Mouse (Mus musculus) spleen, adult 2 months (tissue): Measurements from ENCODE around the gene Cldn3.

Source experiments
- CTCF ChIP-seq: fragments of 200-500 bp; IDR thresholded peaks from 2 replicates; pipeline ENCODE4 v1.5.1; 2011; ENCODE audit warnings: mild to moderate bottlenecking, inconsistent platforms; ENCODE audit not compliant: insufficient read depth, insufficient read length, insufficient replicate concordance; ENCODE audit errors: extremely low read depth
- POLR2A ChIP-seq: fragments of 200-500 bp; IDR thresholded peaks from 2 replicates; pipeline ENCODE4 v1.6.1; 2011; ENCODE audit warnings: low read depth, low read length, inconsistent platforms

DNA sequence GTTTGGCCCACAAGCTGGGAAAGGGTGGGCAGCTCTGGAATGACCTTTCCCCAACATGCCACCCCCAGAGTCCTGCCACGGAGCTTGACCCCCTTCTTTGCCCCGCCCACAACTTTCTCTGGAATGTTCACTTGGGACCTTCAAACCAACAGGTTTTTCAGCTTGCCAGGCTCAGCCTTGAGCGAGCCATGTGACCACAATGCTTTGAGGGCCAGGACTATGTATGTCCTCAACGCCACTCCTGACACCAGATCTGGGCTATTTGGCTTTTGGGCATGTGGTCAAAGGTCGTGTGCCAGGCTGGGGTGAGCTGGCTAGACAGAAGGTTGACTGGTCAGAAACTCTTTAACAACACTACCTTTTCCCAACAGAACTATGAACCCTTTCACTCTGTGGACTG lies 16.1 kb downstream of the Cldn3 start:
- no peak for TF ChIP-seq CTCF
- no peak for TF ChIP-seq POLR2A
